Mouse (Mus musculus): ENCODE results near the gene Nf2. TPM values are rescaled to one million over a fixed set of nuclear protein-coding genes. Genes with fewer than 3 reads are reported as not detected.

The Nf2 gene
- 40.5 and 43.1 TPM in 2 replicates for polyA plus RNA-seq (2014; fragmentation: Nextera tagmentation; extraction: Ambion mirVana)

- ATAC-seq (ENCODE audit: low read depth) (peak; percentile 99), DNase-seq (ENCODE audit: low spot score) (peak; percentile 100)
- Histone ChIP-seq H3K4me2 (ENCODE audit: low read depth, low read length) (peak within 1 kb of the TSS; percentile 75), H3K27me3 (replicated peaks; ENCODE audit: control insufficient read depth, insufficient read depth, low read length) (no peaks in the 10 kb centered on the region), H3K27ac (replicated peaks; ENCODE audit: low read depth, low read length) (peak within 1 kb of the TSS; percentile 76), H3K4me3 (ENCODE audit: low read depth, low read length) (peak within 1 kb of the TSS; percentile 83), H3K36me3 (ENCODE audit: control insufficient read depth, insufficient read depth, low read length) (no peaks in the 10 kb centered on the region), H3K9ac (ENCODE audit: low read depth, low read length) (peak within 1 kb of the TSS; percentile 94), H3K4me1 (ENCODE audit: control insufficient read depth, insufficient read depth, low read length) (peaks cover 13% of the 10 kb centered on the region), H3K9me3 (ENCODE audit: control insufficient read depth, low read length) (no peaks in the 10 kb centered on the region)
- 1% methylated on average over 38 of the region's 60 CpGs for WGBS
Observed at GRCm38 (mm10) chr11:4849258-4849943, at the start of gene Nf2. TSS of gene Nf2 (minus strand) at chr11:4849536.

DNA sequence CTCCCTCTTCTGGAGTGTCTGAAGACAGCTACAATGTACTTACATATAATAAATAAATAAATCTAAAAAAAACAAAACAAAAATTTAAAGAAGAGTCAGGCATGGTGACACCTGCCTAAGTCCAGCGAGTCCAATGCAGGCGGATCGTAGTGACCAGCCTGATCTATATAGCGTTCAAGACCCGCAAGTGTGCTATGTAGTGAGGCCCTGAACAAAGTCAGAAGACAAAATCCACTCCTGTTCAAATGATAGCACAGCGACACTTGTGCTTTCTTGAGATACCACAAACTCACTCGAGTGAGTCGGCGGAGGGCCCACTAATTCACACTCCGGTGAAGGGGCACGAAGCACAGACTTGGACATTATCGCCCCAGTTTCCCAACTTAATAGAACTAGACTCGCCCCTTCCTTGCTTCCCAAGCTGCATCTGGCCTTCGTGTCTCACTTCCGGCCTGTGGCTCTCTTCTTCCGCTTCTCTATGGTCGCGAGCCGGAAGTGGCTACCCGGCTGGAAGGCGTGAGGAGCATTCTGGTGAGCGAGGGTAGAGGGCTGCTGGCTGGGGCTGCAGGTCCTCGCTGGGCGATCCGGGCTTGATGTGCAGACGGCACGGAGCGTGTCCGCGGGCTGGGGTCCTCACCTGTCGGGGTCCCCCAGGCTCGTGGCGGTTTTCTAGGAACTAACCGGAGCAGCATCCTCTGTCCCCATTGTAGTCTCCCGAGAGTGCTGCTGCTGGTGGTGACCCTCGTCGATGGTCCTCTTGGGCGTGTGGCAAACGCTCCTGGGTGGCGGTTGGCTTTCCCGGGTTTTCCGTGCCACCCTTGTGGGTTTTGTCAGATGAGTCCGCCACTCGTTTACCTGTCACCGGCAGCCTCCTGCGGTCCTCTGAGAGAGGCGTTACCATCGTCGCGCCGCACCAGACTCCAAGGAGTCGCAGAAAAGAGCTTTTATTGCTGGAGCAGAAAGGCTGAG is 45.8 kb upstream of the Nf2 start, which contains the start of gene Thoc5:
Gene Thoc5, plus strand, starts transcription at position 473 of the 969 bp plus-strand sequence.
- H3K27me3 ChIP-seq (replicated peaks; ENCODE audit: control insufficient read depth, insufficient read depth, low read length) = no peaks in the 10 kb centered on the region
- peak within 1 kb of the TSS; percentile 75 for H3K4me3 ChIP-seq (ENCODE audit: low read depth, low read length)
- peak within 1 kb of the TSS; percentile 83 for H3K9ac ChIP-seq (ENCODE audit: low read depth, low read length)
- DNase-seq (ENCODE audit: low spot score) = peak; percentile 94
- no peaks in the 10 kb centered on the region for H3K9me3 ChIP-seq (ENCODE audit: control insufficient read depth, low read length)
- H3K4me1 ChIP-seq (ENCODE audit: control insufficient read depth, insufficient read depth, low read length) = peaks cover 5% of the 10 kb centered on the region; the same call in 1 of the 2 replicates
- ATAC-seq (ENCODE audit: low read depth) = peak; percentile 96
- peaks cover 28% of the 10 kb centered on the region for H3K36me3 ChIP-seq (ENCODE audit: control insufficient read depth, insufficient read depth, low read length)
- peak within 1 kb of the TSS; percentile 72 for H3K4me2 ChIP-seq (ENCODE audit: low read depth, low read length)
- 5% methylated on average over 36 of the region's 52 CpGs for WGBS
- peak within 1 kb of the TSS; percentile 80 for H3K27ac ChIP-seq (replicated peaks; ENCODE audit: low read depth, low read length)

- Histone ChIP-seq H3K9me3 (ENCODE audit: control insufficient read depth, low read length) (no peaks in the 10 kb centered on the region), H3K27me3 (replicated peaks; ENCODE audit: control insufficient read depth, insufficient read depth, low read length) (no peaks in the 10 kb centered on the region), H3K36me3 (ENCODE audit: control insufficient read depth, insufficient read depth, low read length) (peaks cover 51% of the 10 kb centered on the region), H3K9ac (ENCODE audit: low read depth, low read length) (no peak overlapping the region), H3K4me1 (ENCODE audit: control insufficient read depth, insufficient read depth, low read length) (no peaks in the 10 kb centered on the region), H3K27ac (replicated peaks; ENCODE audit: low read depth, low read length) (no peak overlapping the region), H3K4me3 (ENCODE audit: low read depth, low read length) (no peak overlapping the region), H3K4me2 (ENCODE audit: low read depth, low read length) (no peak overlapping the region)
- ATAC-seq (ENCODE audit: low read depth) (no peak), DNase-seq (ENCODE audit: low spot score) (no peak)
- 90% methylated on average over 3 of the region's 3 CpGs for WGBS
Observed at GRCm38 (mm10) chr11:4886987-4887386, 37.7 kb upstream of the Nf2 start.

- H3K4me2 ChIP-seq (ENCODE audit: low read depth, low read length) = no peak overlapping the region
- H3K4me1 ChIP-seq (ENCODE audit: control insufficient read depth, insufficient read depth, low read length) = no peaks in the 10 kb centered on the region
- H3K9ac ChIP-seq (ENCODE audit: low read depth, low read length) = no peak overlapping the region
- ATAC-seq (ENCODE audit: low read depth) = no peak
- 57% methylated on average over 2 of the region's 2 CpGs for WGBS
- H3K27ac ChIP-seq (replicated peaks; ENCODE audit: low read depth, low read length) = no peak overlapping the region
- no peak for DNase-seq (ENCODE audit: low spot score)
- H3K4me3 ChIP-seq (ENCODE audit: low read depth, low read length) = no peak overlapping the region
- no peaks in the 10 kb centered on the region for H3K27me3 ChIP-seq (replicated peaks; ENCODE audit: control insufficient read depth, insufficient read depth, low read length)
- no peaks in the 10 kb centered on the region for H3K9me3 ChIP-seq (ENCODE audit: control insufficient read depth, low read length)
- H3K36me3 ChIP-seq (ENCODE audit: control insufficient read depth, insufficient read depth, low read length) = peaks cover 44% of the 10 kb centered on the region
Observed at GRCm38 (mm10) chr11:4885385-4885903, 36.1 kb upstream of the Nf2 start.

DNA sequence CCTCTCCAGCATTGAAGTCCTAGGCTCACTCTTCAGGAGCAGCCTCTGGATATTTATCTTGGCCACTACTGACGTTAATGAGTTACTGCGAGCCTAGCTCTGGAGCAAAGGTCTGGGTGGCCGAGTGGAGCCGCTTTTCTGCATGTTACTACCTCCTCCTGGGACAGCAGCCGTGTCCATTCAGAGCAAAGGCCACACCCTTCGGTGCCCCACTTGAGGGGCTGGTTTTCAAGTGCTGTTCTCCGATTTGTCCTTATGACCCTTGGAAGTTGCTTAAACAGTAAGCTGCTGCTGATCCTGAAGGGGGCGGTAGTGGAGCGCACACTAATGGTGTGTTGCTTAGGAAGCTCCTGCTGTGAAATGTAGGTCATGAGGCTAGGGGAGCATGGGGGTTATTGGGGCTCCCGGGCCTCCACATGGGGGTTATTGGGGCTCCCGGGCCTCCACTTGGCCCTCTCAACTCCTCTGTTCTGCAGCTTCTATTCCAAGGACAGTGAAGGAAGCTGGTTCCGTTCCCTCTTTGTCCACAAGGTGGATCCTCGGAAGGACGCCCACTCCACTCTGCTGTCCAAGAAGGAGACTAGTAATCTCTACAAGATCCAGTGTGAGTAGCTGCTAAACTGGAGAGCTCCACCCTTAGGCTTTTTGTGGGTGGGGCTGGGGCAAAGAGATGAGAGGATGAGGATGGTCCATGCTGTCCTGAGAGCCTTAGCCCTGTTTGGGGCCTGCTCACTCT is 33.7 kb upstream of the Nf2 start:
- Histone ChIP-seq H3K9me3 (ENCODE audit: control insufficient read depth, low read length) (no peaks in the 10 kb centered on the region), H3K36me3 (ENCODE audit: control insufficient read depth, insufficient read depth, low read length) (peaks cover 21% of the 10 kb centered on the region; the same call in 1 of the 2 replicates), H3K4me2 (ENCODE audit: low read depth, low read length) (no peak overlapping the region), H3K27me3 (replicated peaks; ENCODE audit: control insufficient read depth, insufficient read depth, low read length) (no peaks in the 10 kb centered on the region), H3K9ac (ENCODE audit: low read depth, low read length) (no peak overlapping the region), H3K4me3 (ENCODE audit: low read depth, low read length) (no peak overlapping the region), H3K4me1 (ENCODE audit: control insufficient read depth, insufficient read depth, low read length) (no peaks in the 10 kb centered on the region), H3K27ac (replicated peaks; ENCODE audit: low read depth, low read length) (no peak overlapping the region)
- ATAC-seq (ENCODE audit: low read depth) (no peak), DNase-seq (ENCODE audit: low spot score) (peak; percentile 29)
- 54% methylated on average over 14 of the region's 14 CpGs for WGBS

DNA sequence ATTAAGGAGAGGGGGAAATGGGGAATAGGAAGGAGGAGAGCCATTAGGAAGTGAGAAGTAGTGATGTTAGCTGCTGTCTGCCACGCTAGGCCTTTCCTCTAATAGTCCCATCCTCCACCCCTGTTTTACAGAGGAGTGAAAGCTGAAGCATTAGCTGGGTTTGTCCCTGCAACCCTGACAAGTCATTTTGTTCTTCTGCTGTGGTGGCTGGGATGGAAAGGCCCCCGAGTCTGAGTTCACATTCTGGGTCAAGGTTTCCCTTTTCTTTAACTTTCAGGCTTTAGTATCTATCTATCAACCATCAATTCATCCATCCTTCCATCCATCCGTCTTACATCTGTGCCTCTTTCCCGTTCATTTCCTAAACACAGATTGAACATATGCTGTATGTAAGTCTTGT is 31.8 kb upstream of the Nf2 start:
- no peak for DNase-seq (ENCODE audit: low spot score)
- H3K4me1 ChIP-seq (ENCODE audit: control insufficient read depth, insufficient read depth, low read length) = no peaks in the 10 kb centered on the region
- no peak overlapping the region for H3K4me3 ChIP-seq (ENCODE audit: low read depth, low read length)
- H3K36me3 ChIP-seq (ENCODE audit: control insufficient read depth, insufficient read depth, low read length) = peaks cover 27% of the 10 kb centered on the region
- H3K27ac ChIP-seq (replicated peaks; ENCODE audit: low read depth, low read length) = no peak overlapping the region
- no peak for ATAC-seq (ENCODE audit: low read depth)
- no peak overlapping the region for H3K9ac ChIP-seq (ENCODE audit: low read depth, low read length)
- no peak overlapping the region for H3K4me2 ChIP-seq (ENCODE audit: low read depth, low read length)
- H3K27me3 ChIP-seq (replicated peaks; ENCODE audit: control insufficient read depth, insufficient read depth, low read length) = no peaks in the 10 kb centered on the region
- no peaks in the 10 kb centered on the region for H3K9me3 ChIP-seq (ENCODE audit: control insufficient read depth, low read length)
- WGBS = 68% methylated on average over 4 of the region's 4 CpGs

- Histone ChIP-seq H3K27ac (replicated peaks; ENCODE audit: low read depth, low read length) (no peak overlapping the region), H3K27me3 (replicated peaks; ENCODE audit: control insufficient read depth, insufficient read depth, low read length) (no peaks in the 10 kb centered on the region), H3K4me2 (ENCODE audit: low read depth, low read length) (peak overlapping the region; percentile 70), H3K9me3 (ENCODE audit: control insufficient read depth, low read length) (no peaks in the 10 kb centered on the region), H3K4me3 (ENCODE audit: low read depth, low read length) (peak overlapping the region; percentile 73), H3K9ac (ENCODE audit: low read depth, low read length) (peak overlapping the region; percentile 70), H3K36me3 (ENCODE audit: control insufficient read depth, insufficient read depth, low read length) (peaks cover 5% of the 10 kb centered on the region; the same call in 1 of the 2 replicates), H3K4me1 (ENCODE audit: control insufficient read depth, insufficient read depth, low read length) (peaks cover 6% of the 10 kb centered on the region)
- ATAC-seq (ENCODE audit: low read depth) (peak; percentile 50; the same call in 1 of the 2 replicates), DNase-seq (ENCODE audit: low spot score) (no peak)
- WGBS = 4% methylated on average over 5 of the region's 10 CpGs
Observed at GRCm38 (mm10) chr11:4874551-4874950, 25.2 kb upstream of the Nf2 start.

Measured in embryonic facial prominence, embryonic 14.5 days (tissue).